Mouse (Mus musculus) liver, embryonic 15.5 days (tissue): ENCODE measurements around the gene Gm853. TPM values are rescaled to one million over a fixed set of nuclear protein-coding genes. Genes with fewer than 3 reads are reported as not detected.

Experiments
- ATAC-seq: fragments of 200-750 bp; cut with Nextera tagmentation; 2 replicates; pipeline ENCODE4 v1.8.0; 2017; ENCODE audit warnings: moderate number of reproducible peaks, mild to moderate bottlenecking, moderate library complexity; ENCODE audit not compliant: insufficient read depth
- H3K27ac ChIP-seq: fragments of 300-500 bp; sonication (generic); replicated peaks from 2 replicates; pipeline ENCODE4 v1.5.1; 2015; ENCODE audit warnings: mild to moderate bottlenecking, inconsistent platforms
- H3K27me3 ChIP-seq: fragments of 300-500 bp; sonication (generic); 2 replicates; pipeline ENCODE4 v1.6.1; 2015; ENCODE audit warnings: mild to moderate bottlenecking, inconsistent platforms
- H3K36me3 ChIP-seq: fragments of 300-500 bp; sonication (generic); replicated peaks from 2 replicates; pipeline ENCODE4 v1.6.1; 2015; ENCODE audit warnings: moderate library complexity, mild to moderate bottlenecking, inconsistent platforms
- H3K4me1 ChIP-seq: fragments of 300-500 bp; sonication (generic); replicated peaks from 2 replicates; pipeline ENCODE4 v1.6.1; 2015; ENCODE audit warnings: inconsistent platforms
- H3K4me2 ChIP-seq: fragments of 300-500 bp; sonication (generic); 2 replicates; pipeline ENCODE4 v1.6.1; 2015; ENCODE audit warnings: moderate library complexity, mild to moderate bottlenecking, inconsistent platforms
- H3K4me3 ChIP-seq: fragments of 300-500 bp; sonication (generic); replicated peaks from 2 replicates; pipeline ENCODE4 v1.5.1; 2015; ENCODE audit warnings: mild to moderate bottlenecking, inconsistent platforms
- H3K9ac ChIP-seq: fragments of 300-500 bp; sonication (generic); 2 replicates; pipeline ENCODE4 v1.6.1; 2015; ENCODE audit warnings: moderate library complexity, mild to moderate bottlenecking, inconsistent platforms
- H3K9me3 ChIP-seq: fragments of 300-500 bp; sonication (generic); replicated peaks from 2 replicates; pipeline ENCODE4 v1.6.1; 2016; ENCODE audit warnings: inconsistent platforms
- WGBS: fragments of 180-500 bp; shearing (Covaris S2); methylation state at CpG from one replicate; pipeline ENCODE4 v1.1.7; 2015; ENCODE audit warnings: mixed read lengths; ENCODE audit not compliant: insufficient replicate concordance; 5-methylcytosine and 5-hydroxymethylcytosine counted together
- polyA plus RNA-seq: library from polyadenylated mRNA; unstranded; fragments of >200 nt; fragmentation: Nextera tagmentation; extraction: Ambion mirVana; gene quantifications from 2 replicates; pipeline ENCODE4 v1.2.1, GENCODE M21; 2015

Gene Gm853
- polyA plus RNA-seq, 1 experiment from 2014 or later = not detected

GRCm38 (mm10) chr4:130173911-130174311 is 48.3 kb downstream of the Gm853 start:
- 40% methylated on average over 19 of the region's 19 CpGs for WGBS
- peak overlapping the region; percentile 71 for H3K4me2 ChIP-seq
- ATAC-seq = peak; percentile 38
- H3K27ac ChIP-seq = peak overlapping the region; percentile 80
- H3K9ac ChIP-seq = peak overlapping the region; percentile 64
- peaks cover 20% of the 10 kb centered on the region for H3K36me3 ChIP-seq
- peaks cover 57% of the 10 kb centered on the region for H3K4me1 ChIP-seq
- no peaks in the 10 kb centered on the region for H3K9me3 ChIP-seq
- H3K4me3 ChIP-seq = peak overlapping the region; percentile 64
- H3K27me3 ChIP-seq = peaks cover 62% of the 10 kb centered on the region

DNA sequence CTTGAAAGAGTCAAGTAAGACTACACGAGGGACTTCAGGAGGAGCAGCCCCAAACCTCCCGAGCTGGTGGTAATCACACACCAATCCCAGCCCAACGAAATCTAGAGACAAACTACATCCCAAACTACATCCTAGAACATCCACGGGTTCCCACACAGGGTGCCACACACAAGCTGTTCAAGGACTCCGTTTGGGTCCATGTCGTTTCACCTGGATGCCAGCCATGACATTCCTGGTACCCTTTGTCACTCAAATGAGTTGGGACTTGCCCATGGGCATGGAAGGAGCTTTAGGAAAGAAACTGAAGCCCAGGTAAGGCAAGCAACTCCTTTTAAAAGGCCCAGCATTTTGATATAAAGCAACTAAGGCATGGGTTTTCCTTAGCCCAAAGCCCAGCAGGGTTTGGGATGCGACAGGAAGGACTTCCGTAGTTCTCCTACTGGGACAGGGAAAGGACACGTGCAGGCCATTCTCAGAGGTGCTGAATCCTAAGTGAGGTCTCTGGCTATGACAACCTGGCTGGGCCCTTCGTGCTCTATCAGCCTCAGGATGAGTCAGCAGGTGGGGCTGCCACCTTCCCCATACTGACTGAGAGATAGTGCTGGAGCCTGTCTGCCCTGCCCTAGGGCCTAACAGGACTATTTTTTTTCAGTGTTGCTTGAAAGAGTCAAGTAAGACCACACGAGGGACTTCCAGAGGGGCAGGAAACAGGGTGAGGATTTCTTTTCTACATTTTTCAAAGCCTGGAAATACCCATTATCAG is 49.0 kb downstream of the Gm853 start:
- Histone ChIP-seq H3K9ac (peak overlapping the region; percentile 64), H3K27me3 (peaks cover 64% of the 10 kb centered on the region), H3K9me3 (no peaks in the 10 kb centered on the region), H3K36me3 (peaks cover 27% of the 10 kb centered on the region), H3K27ac (peak overlapping the region; percentile 80), H3K4me2 (peak overlapping the region; percentile 71), H3K4me1 (peaks cover 63% of the 10 kb centered on the region), H3K4me3 (peak overlapping the region; percentile 64)
- ATAC-seq = peak; percentile 86
- 56% methylated on average over 11 of the region's 11 CpGs for WGBS

- H3K9me3 ChIP-seq = no peaks in the 10 kb centered on the region
- H3K27ac ChIP-seq = 0 out of 2 replicates have a peak overlapping the region, but pooled peaks have one; percentile 33
- H3K27me3 ChIP-seq = peaks cover 70% of the 10 kb centered on the region
- H3K36me3 ChIP-seq = peaks cover 33% of the 10 kb centered on the region
- WGBS = 60% methylated on average over 11 of the region's 11 CpGs
- 0 out of 2 replicates have a peak overlapping the region, but pooled peaks have one; percentile 25 for H3K9ac ChIP-seq
- ATAC-seq = no peak
- peaks cover 72% of the 10 kb centered on the region for H3K4me1 ChIP-seq
- H3K4me2 ChIP-seq = peak overlapping the region; percentile 71
- H3K4me3 ChIP-seq = peak overlapping the region; percentile 64
Observed at GRCm38 (mm10) chr4:130171951-130172765, 50.0 kb downstream of the Gm853 start.

DNA sequence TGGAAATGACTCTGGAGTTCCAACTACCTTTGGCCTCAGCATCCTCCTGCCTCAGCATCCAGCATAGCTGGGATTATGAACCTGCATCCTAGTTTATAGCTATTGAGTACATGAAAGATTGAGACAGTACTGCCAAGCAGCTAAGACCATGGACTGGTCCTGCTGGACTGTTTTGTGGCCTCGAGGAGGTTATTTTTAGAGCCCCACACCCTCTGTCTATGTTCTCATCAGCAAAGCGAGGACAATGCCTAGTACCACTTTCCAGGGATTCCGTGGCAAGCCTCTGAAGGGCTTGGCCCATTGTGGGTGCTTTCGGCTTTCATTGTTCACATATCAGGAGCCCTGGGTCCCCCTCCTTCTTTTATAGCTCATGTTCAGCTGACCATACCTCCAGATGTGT is 51.8 kb downstream of the Gm853 start:
- H3K4me2 ChIP-seq = no peak overlapping the region
- no peak overlapping the region for H3K9ac ChIP-seq
- H3K27ac ChIP-seq = no peak overlapping the region
- H3K4me1 ChIP-seq = peaks cover 63% of the 10 kb centered on the region
- no peak overlapping the region for H3K4me3 ChIP-seq
- ATAC-seq = no peak
- 50% methylated on average over 4 of the region's 4 CpGs for WGBS
- peaks cover 68% of the 10 kb centered on the region for H3K27me3 ChIP-seq
- no peaks in the 10 kb centered on the region for H3K9me3 ChIP-seq
- H3K36me3 ChIP-seq = peaks cover 48% of the 10 kb centered on the region

DNA sequence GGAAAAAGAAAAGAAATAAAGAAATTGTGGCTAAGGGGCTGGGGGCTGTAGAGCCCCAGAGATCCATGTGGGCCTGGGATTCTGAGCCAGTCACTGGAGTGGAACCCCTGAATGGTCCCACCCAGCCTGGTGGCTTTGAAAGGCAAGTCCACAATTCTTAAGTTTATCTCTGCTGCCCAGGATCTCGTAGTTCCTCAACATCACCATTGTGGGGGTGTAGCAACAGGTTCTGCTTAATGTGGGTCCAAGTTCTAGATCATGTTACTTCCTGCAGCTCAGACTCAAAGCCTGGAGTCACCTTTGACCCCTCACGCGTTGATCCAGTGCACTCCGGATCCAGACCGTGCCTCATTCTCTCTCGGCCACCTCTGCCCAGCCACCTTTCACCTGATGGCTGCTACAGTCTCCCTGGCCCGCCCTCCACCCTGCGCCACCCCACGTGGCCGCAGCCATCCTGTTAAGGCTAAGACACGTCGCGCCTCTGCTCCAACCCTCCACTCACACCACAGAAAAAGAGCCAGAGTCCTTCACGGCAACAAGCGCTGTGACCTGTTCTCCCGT is 52.7 kb downstream of the Gm853 start:
- H3K9me3 ChIP-seq = no peaks in the 10 kb centered on the region
- H3K4me1 ChIP-seq = peaks cover 54% of the 10 kb centered on the region
- no peak for ATAC-seq
- no peak overlapping the region for H3K4me3 ChIP-seq
- no peak overlapping the region for H3K27ac ChIP-seq
- H3K4me2 ChIP-seq = no peak overlapping the region
- peaks cover 66% of the 10 kb centered on the region for H3K27me3 ChIP-seq
- peaks cover 48% of the 10 kb centered on the region for H3K36me3 ChIP-seq
- no peak overlapping the region for H3K9ac ChIP-seq
- WGBS = 70% methylated on average over 16 of the region's 16 CpGs

- 39% methylated on average over 16 of the region's 16 CpGs for WGBS
- Histone ChIP-seq H3K4me2 (peak overlapping the region; percentile 25), H3K36me3 (peaks cover 48% of the 10 kb centered on the region), H3K9ac (no peak overlapping the region), H3K4me3 (no peak overlapping the region), H3K27me3 (peaks cover 66% of the 10 kb centered on the region), H3K27ac (no peak overlapping the region), H3K9me3 (no peaks in the 10 kb centered on the region), H3K4me1 (peaks cover 48% of the 10 kb centered on the region)
- ATAC-seq = peak; percentile 28; the same call in 1 of the 2 replicates
Observed at GRCm38 (mm10) chr4:130168280-130169183, 53.7 kb downstream of the Gm853 start.

- H3K4me1 ChIP-seq = peaks cover 42% of the 10 kb centered on the region
- no peak overlapping the region for H3K9ac ChIP-seq
- H3K27me3 ChIP-seq = peaks cover 70% of the 10 kb centered on the region
- H3K4me3 ChIP-seq = no peak overlapping the region
- peak overlapping the region; percentile 25 for H3K4me2 ChIP-seq
- WGBS = 37% methylated on average over 9 of the region's 9 CpGs
- no peak overlapping the region for H3K27ac ChIP-seq
- no peaks in the 10 kb centered on the region for H3K9me3 ChIP-seq
- H3K36me3 ChIP-seq = peaks cover 48% of the 10 kb centered on the region
- no peak for ATAC-seq
Observed at GRCm38 (mm10) chr4:130167814-130168213, 54.4 kb downstream of the Gm853 start.

DNA sequence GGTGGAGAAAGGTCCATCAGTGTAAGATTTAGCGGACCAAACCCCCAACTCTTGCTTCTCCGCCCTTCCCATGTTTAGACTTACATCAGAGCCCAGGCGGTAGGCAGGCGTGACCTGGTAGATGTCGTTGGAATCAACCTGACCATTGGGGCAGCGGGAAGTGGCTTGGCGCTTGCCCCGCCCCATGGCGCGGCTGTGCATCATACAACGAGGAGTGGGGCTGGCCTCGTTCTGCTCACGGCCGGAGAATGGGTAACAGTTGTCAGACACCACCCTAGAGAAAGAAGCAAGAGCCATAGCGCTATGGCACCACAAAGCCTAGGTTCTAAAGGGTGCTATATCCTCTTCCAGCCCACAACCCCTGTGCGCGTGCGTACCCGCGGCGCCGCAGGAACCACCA is 54.9 kb downstream of the Gm853 start:
- Histone ChIP-seq H3K36me3 (peaks cover 48% of the 10 kb centered on the region), H3K27ac (no peak overlapping the region), H3K4me3 (no peak overlapping the region), H3K9ac (no peak overlapping the region), H3K27me3 (peaks cover 73% of the 10 kb centered on the region), H3K4me2 (peak overlapping the region; percentile 18; the same call in 1 of the 2 replicates), H3K4me1 (peaks cover 37% of the 10 kb centered on the region), H3K9me3 (no peaks in the 10 kb centered on the region)
- 50% methylated on average over 22 of the region's 22 CpGs for WGBS
- no peak for ATAC-seq

DNA sequence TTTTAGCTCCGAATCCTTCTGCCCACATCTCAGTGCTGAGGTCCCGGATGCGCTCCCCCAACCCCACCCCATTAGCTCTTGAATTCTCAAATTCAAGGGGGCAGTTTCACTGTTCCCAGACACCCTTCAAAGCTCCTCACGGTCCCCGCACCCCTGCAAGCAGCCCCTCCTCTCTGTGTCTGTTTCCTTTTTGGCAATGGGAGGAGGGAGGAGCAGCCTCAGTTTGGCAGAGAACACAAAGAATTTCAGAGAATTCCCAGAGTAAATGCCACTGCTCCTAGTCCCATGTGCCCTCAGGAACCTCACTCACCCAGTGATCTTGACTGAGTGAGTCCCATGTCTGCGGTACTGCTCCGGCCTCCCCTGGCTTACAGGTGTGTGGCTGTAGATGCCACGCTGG is 55.6 kb downstream of the Gm853 start:
- no peak overlapping the region for H3K27ac ChIP-seq
- ATAC-seq = no peak
- no peaks in the 10 kb centered on the region for H3K9me3 ChIP-seq
- no peak overlapping the region for H3K4me2 ChIP-seq
- no peak overlapping the region for H3K9ac ChIP-seq
- H3K27me3 ChIP-seq = peaks cover 74% of the 10 kb centered on the region
- H3K36me3 ChIP-seq = peaks cover 42% of the 10 kb centered on the region
- 74% methylated on average over 8 of the region's 8 CpGs for WGBS
- peaks cover 30% of the 10 kb centered on the region for H3K4me1 ChIP-seq
- no peak overlapping the region for H3K4me3 ChIP-seq

- Histone ChIP-seq H3K27ac (no peak overlapping the region), H3K27me3 (peaks cover 73% of the 10 kb centered on the region), H3K36me3 (peaks cover 37% of the 10 kb centered on the region), H3K4me2 (no peak overlapping the region), H3K9me3 (no peaks in the 10 kb centered on the region), H3K4me3 (no peak overlapping the region), H3K4me1 (peaks cover 27% of the 10 kb centered on the region), H3K9ac (no peak overlapping the region)
- 70% methylated on average over 18 of the region's 18 CpGs for WGBS
- no peak for ATAC-seq
Observed at GRCm38 (mm10) chr4:130166061-130166460, 56.1 kb downstream of the Gm853 start.
